Mouse (Mus musculus): ENCODE measurements at regions not wholly inside any gene's neighbourhood (a gene's known extent, or its start where the extent isn't known, plus 50 kb on each side); places are given as distances from the start of the nearest gene placed in this dataset.

DNA sequence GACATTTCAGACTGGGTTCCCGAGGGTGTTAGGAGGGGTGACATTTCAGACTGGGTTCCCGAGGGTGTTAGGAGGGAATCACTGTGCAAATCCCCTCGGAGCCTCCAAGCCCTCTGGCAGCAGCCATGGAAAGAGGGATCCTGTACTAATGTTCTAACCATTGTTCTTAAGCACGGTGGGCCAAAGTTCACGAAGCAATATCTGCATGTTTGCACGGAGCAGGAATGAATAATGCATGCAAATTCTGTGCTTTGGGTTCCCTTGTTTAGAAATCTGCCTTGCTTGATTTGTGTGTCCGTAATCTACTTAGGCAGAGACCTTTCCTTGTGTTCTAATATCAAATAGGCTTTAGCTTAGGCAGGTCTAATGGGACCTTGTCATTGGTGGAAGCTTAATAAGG, 55.9 kb upstream of the Zfp280d start:
- DNase-seq: no peak

DNA sequence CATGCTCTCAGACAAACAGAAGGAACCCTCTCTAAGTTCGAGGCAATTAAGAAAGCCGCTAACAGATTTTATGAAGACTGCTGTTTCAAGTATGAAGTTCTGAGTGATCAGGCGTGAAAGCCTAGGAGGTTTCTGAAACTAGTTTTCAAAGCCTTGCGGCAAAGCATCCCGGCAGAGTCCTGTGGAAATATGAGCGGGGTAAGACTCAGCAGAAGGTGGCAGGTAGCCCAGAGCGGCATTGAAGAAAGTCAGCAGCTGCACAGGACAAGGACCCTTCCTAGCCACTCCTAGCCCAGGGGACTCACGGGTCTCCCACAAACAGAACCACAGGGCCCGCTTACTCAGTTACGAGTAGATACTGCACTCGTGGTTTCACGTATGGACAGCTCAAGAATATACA, 54.8 kb upstream of the Zfp280d start:
- no peak for DNase-seq

DNA sequence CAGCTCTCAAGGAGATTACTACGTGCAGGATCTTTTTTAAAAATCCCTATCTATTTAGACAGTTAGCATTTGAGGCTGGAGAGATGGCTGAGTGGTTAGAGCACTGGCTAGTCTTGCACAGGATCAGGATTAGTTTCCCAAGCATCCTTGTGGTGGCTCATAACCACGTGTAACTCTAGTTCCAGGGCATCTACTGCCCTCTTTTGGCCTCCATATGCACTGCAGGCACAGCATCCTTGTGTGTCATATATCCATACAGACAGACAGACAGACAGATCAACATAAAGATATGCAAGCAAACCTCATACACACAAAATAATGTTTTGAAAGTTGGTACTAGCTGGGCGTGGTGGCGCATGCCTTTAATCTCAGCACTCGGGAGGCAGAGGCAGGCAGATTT, 53.3 kb upstream of the Zfp280d start:
- no peak for DNase-seq

All from lung, postnatal 36 days (tissue).